Mouse (Mus musculus) central nervous system, embryonic 11.5 days (tissue): Measurements from ENCODE around the gene Olfr316. TPM values are rescaled to one million over a fixed set of nuclear protein-coding genes. Genes with fewer than 3 reads are reported as not detected.

Source experiments
- polyA plus RNA-seq: library from polyadenylated mRNA; depleted of rRNA; stranded (reverse); fragments of >200 nt; gene quantifications from 2 replicates; pipeline ENCODE4 v1.2.3, GENCODE M21; 2012; rRNA removed

Olfr316 gene
- not detected in 2 replicates for polyA plus RNA-seq

GRCm38 (mm10) chr11:58752434-58752833, at the start of gene Olfr316:
TSS of gene Olfr316 (plus strand) at chr11:58752734.

GRCm38 (mm10) chr11:58723914-58724313, 28.6 kb upstream of the Olfr316 start, which contains the start of gene Olfr318:
TSS of gene Olfr318 (minus strand) at chr11:58724014.

GRCm38 (mm10) chr11:58738792-58739262, 13.7 kb upstream of the Olfr316 start, which contains the start of gene Olfr317:
TSS of gene Olfr317 (minus strand) at chr11:58739212.

GRCm38 (mm10) chr11:58772888-58773287, 20.4 kb downstream of the Olfr316 start, which contains the start of gene Olfr315:
TSS of gene Olfr315 (plus strand) at chr11:58773188.

GRCm38 (mm10) chr11:58782480-58783089, 30.1 kb downstream of the Olfr316 start, which contains the start of gene Olfr314:
TSS of gene Olfr314 (plus strand) at chr11:58782952.

GRCm38 (mm10) chr11:58801558-58802228, 49.2 kb downstream of the Olfr316 start, which contains the start of gene Fam183b:
TSS of gene Fam183b (minus strand) at chr11:58801960.

Other genes starting within 250 kb of the Olfr316 start
- gene Olfr330, start 217.9 kb upstream of the Olfr316 start, polyA plus RNA-seq = not detected in 2 replicates
- not detected in 2 replicates for gene Olfr329-ps, start 206.3 kb upstream of the Olfr316 start, polyA plus RNA-seq
- 0.06 TPM in 1 of 2 replicates, not detected in the other for gene Olfr328, start 197.1 kb upstream of the Olfr316 start, polyA plus RNA-seq
- gene Olfr224, start 182.2 kb upstream of the Olfr316 start, polyA plus RNA-seq = 0.05 TPM in 1 of 2 replicates, not detected in the other
- gene Olfr325, start 175.0 kb upstream of the Olfr316 start, polyA plus RNA-seq = not detected in 2 replicates
- gene Olfr324, start 157.6 kb upstream of the Olfr316 start, polyA plus RNA-seq = 0.01 TPM in 1 of 2 replicates, not detected in the other
- gene 2210407C18Rik, start 136.7 kb upstream of the Olfr316 start, polyA plus RNA-seq = not detected in 2 replicates
- gene Olfr323, start 122.2 kb upstream of the Olfr316 start, polyA plus RNA-seq = not detected in 2 replicates
- 0.92 and 1.0 TPM in 2 replicates for gene Trim58, start 112.3 kb upstream of the Olfr316 start, polyA plus RNA-seq
- 0.02 and 0.06 TPM in 2 replicates for gene Olfr322, start 94.0 kb upstream of the Olfr316 start, polyA plus RNA-seq
- not detected in 2 replicates for gene Olfr320, start 71.6 kb upstream of the Olfr316 start, polyA plus RNA-seq
- gene Olfr319, start 53.6 kb upstream of the Olfr316 start, polyA plus RNA-seq = not detected in 2 replicates
- gene Olfr318, start 28.7 kb upstream of the Olfr316 start, polyA plus RNA-seq = not detected in 2 replicates
- gene Olfr317, start 13.5 kb upstream of the Olfr316 start, polyA plus RNA-seq = 0.04 and 0.05 TPM in 2 replicates
- gene Olfr315, start 20.5 kb downstream of the Olfr316 start, polyA plus RNA-seq = not detected in 2 replicates
- not detected in 2 replicates for gene Olfr314, start 30.2 kb downstream of the Olfr316 start, polyA plus RNA-seq
- gene Fam183b, start 49.2 kb downstream of the Olfr316 start, polyA plus RNA-seq = 1.9 and 2.0 TPM in 2 replicates
- gene Olfr313, start 62.3 kb downstream of the Olfr316 start, polyA plus RNA-seq = not detected in 2 replicates
- not detected in 2 replicates for gene Olfr312, start 76.5 kb downstream of the Olfr316 start, polyA plus RNA-seq
- 0.04 TPM in 1 of 2 replicates, not detected in the other for gene Olfr311, start 86.5 kb downstream of the Olfr316 start, polyA plus RNA-seq
- gene Gm12258, start 94.4 kb downstream of the Olfr316 start, polyA plus RNA-seq = 14.4 and 18.1 TPM in 2 replicates
- gene 2810021J22Rik, start 114.5 kb downstream of the Olfr316 start, polyA plus RNA-seq = 8.4 and 10.1 TPM in 2 replicates
- 4.0 and 6.2 TPM in 2 replicates for gene Zfp39, start 151.5 kb downstream of the Olfr316 start, polyA plus RNA-seq
- 0.25 and 0.91 TPM in 2 replicates for gene Btnl10, start 165.2 kb downstream of the Olfr316 start, polyA plus RNA-seq
- 274 and 477 TPM in 2 replicates for gene Rnf187, start 186.2 kb downstream of the Olfr316 start, polyA plus RNA-seq
- gene Hist3h2ba, start 196.2 kb downstream of the Olfr316 start, polyA plus RNA-seq = 131 and 225 TPM in 2 replicates
- gene Hist3h2a, start 202.0 kb downstream of the Olfr316 start, polyA plus RNA-seq = 35.5 and 38.9 TPM in 2 replicates
- gene Trim17, start 202.0 kb downstream of the Olfr316 start, polyA plus RNA-seq = 0.31 and 0.61 TPM in 2 replicates
- 25.3 and 33.0 TPM in 2 replicates for gene Trim11, start 225.4 kb downstream of the Olfr316 start, polyA plus RNA-seq